Mouse (Mus musculus) thymus, postnatal 14 days (tissue): ENCODE data around the gene Hapln2.
A peak's percentile ranks its signal among the peaks of the same experiment; 100 is the strongest.

Experiments
- DNase-seq: peaks from one replicate; pipeline ENCODE4 v3.0.0; 2021

Hapln2 gene

DNA sequence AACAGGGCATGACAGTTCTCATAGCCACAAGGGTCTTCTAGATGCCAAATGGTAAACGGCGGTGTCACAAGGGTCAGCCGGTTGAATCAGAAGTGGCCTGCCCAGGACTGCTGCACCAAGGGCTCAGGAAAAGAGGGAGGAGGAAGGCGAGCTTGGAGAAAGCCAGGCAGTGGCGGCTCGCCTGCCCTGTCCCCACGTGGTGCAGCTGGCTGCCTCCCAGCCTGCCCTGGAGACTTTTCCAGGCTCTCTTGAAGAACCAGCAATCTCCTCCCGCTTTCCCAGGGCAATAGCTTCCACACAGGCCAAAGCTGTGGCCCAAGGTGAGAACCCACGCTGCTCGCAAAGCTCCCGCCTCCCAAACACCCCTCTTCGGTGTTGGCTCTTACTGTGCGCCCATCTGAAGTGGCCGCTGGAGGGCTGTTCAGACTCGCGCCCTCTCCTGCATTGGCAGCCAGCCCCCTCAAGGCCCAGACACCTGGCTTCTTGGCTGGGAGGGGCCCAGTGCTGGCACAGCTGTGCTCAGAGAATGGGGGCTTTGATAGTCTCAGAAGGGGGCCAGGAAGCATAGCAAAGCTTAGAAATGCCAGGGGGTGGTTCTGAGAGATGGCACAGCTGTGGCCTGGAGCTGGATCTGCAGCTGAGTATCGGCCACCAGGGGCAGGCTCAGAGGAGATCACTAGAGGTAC, 24.9 kb downstream of the Hapln2 start:
- DNase-seq = peak; percentile 43

DNA sequence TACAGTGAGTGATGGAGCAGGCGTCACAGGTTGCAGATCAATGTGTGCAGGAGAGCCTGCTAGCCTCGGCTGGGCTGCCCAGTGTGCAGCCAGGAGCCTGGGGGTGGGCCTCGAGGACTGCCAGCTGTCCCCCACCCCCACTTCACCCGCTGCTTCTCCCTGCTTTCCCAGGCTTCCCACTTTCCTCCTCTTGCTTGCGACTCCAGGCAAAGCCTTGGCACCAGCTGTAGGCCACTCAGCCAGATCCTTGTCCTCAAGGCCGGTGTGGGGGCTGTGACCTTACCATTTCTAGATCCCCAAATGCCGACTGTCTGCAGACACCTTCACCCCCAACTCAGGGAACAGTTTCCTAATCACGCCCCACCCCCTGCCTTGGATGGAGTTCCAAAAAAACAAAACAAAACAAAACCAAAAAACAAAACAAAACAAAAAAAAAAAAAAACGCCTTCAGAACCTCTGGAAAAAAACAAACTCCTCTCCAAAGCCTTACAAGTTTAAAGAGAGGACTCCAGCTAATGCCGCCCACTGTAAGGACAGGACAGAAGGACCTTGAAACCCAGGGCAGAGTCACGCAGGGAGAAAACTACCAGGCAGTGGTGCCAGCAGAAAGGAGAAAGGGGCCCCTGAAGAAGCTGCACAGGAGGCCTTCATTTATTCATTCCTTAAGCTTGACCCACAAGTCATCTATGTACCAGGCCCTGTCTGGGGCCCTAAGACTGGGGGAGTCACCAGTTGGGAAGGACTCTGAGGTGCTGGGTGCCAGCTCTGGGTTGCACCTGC, 26.4 kb downstream of the Hapln2 start:
- DNase-seq = no peak

- no peak for DNase-seq
These were observed 27.2 kb downstream of the Hapln2 start, which contains the start of gene Bcan for GRCm38 (mm10) chr3:88000181-88000580. Gene Bcan (minus strand): TSS chr3:88000230.

DNA sequence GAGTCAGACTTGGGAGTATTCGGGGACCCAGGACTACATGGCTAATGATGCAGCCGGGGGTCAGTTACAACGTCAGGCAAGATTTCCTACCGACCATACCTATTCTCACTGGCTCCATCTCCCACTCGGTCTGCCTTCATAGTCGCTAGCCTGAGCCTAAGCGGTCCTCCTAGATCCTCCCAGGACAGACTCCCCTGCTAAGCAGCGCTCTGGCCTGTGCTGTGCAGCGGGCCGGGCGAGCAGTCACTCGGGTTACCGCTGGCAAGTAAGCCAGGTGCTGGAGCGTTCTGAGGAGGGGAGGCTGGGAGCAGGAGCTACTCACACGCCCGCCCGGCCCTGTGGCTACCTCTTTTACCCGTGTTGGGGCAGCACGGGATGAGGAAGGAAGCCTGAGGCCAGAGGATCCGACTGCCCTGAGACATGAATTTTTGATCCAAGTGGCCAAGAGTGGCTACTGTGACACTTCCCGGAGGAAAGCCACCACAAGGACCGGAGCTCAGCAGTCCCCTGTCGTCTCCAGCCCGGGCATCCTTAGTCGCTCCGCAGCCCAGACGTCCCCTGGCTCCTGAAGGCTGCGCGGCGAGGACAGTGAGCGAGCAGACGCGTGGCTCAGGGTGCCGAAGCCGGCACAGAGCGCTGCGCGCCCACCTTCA, 28.0 kb downstream of the Hapln2 start:
- no peak for DNase-seq

DNA sequence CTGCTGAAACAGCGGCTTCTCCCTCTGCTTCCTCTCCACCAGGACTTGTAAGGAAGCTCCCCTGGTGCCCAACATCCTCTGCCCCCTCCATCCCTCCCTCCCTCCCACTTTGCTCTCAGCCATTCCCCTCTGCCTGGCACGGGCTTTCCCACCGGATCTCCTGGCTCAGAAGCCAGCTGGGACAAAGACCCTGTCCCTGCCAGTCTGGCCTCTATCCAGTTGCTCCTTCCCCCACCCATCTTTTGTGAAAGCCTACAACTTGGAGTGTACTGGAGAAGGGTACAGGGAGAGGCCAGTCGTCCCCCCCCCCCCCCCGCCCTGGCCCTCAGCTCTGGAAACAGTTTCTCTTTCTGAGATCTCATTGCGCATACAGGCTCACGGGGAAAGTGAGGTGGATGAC, 28.6 kb downstream of the Hapln2 start:
- no peak for DNase-seq

GRCm38 (mm10) chr3:87996971-87997614, 30.3 kb downstream of the Hapln2 start:
- no peak for DNase-seq

DNA sequence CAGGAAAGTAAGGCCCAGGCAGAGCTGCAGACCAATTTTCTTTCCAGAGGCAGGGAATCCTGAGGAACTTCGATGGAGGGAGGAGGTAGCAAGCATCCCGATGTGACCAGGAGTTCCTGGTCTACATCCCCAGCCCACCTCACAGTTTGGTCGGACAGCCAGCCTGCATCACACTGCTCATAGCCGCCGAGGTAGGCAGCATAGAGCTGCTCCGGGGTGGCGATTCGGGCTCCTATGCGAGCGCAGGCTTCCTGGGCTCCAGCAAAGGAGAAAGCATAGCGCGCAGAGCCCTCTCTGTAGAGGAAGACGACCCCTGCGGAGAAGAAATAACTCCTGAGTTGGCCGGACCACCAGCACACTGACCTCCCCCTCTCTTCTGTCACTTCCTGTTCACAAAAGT, 31.0 kb downstream of the Hapln2 start:
- no peak for DNase-seq

GRCm38 (mm10) chr3:87995331-87995730, 32.1 kb downstream of the Hapln2 start:
- DNase-seq = no peak

GRCm38 (mm10) chr3:87993436-87993835, 33.9 kb downstream of the Hapln2 start:
- DNase-seq = peak; percentile 67

DNA sequence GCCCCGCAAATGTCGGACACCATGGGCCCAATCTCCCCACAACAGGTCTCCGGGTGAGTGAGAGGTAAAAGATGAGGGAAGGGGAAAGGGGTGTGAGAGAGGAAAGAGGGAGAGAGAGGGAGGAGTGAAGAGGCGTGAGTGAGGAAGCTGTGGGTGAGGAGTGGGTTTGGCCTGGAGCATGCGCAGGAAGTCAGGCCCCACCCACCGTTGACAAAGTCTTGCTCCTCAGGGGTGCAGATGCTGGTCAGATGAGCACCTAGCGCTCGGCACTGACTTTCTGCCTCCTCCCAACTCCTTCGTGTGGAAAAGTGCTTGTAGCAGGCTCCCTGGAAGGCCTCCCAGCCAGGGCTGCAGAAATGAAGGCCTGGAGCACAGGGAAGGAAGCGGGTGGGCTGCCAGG, 37.4 kb downstream of the Hapln2 start:
- DNase-seq = no peak

GRCm38 (mm10) chr3:87988068-87988467, 39.3 kb downstream of the Hapln2 start:
- DNase-seq = peak; percentile 47

- DNase-seq = peak; percentile 53
These were observed 39.8 kb downstream of the Hapln2 start for GRCm38 (mm10) chr3:87987633-87988032.

- DNase-seq = peak; percentile 94
These were observed 40.5 kb downstream of the Hapln2 start for GRCm38 (mm10) chr3:87986868-87987267.

GRCm38 (mm10) chr3:87985505-87986320, 41.7 kb downstream of the Hapln2 start:
- no peak for DNase-seq

DNA sequence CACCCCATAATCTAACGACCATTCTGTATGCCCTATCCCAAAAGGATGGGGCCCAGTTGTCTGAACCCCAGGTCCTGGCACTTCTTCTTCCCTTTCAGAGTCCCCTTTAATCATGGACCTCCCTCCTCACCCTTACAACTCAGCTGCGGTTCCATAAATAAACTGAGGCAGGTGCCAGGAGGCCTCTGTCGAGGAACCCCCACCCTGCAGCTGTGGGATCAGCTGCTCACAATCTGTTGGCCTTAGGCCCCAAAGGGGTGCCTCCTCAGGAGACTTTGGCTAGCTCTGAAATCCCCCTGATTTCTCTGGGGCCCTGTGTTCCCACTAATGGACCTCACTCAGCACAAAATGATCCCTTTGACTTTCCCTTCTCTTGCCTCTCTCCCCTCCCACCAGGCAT, 43.3 kb downstream of the Hapln2 start:
- no peak for DNase-seq

- DNase-seq = no peak
These were observed 43.8 kb downstream of the Hapln2 start for GRCm38 (mm10) chr3:87983627-87984026.

GRCm38 (mm10) chr3:87982836-87983601, 44.4 kb downstream of the Hapln2 start:
- DNase-seq = peak; percentile 20

- no peak for DNase-seq
These were observed 45.2 kb downstream of the Hapln2 start for GRCm38 (mm10) chr3:87981894-87982835.

DNA sequence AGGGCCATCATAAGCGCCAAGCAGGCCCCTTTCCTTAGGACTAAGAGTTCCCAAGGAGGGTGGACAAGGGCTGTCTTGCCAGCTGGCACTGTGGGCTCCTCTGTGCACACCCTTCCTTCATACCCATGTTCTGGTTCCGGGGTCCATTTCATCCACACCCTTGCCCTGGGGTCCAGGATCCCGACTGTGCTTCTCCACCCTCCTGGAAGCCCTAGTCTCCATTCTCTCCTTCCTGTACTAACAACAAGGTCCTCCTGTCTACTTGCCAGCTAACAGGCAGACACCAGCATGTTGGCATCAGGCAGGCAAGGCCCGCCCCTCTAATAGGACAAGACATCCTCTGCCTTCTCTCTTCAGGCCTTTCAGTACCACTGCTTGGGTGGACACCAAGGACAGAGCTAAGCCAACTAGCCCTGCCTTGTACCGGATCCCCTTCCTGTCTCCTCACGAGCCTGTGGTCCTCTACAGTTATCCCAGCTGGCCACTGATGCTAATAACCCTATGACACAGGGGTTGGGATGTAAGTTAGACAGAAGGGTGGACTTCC, 46.1 kb downstream of the Hapln2 start:
- DNase-seq = no peak

GRCm38 (mm10) chr3:87980728-87981127, 46.7 kb downstream of the Hapln2 start:
- DNase-seq = no peak
